Mouse (Mus musculus): ENCODE measurements at regions not wholly inside any gene's neighbourhood (a gene's known extent, or its start where the extent isn't known, plus 50 kb on each side); places are given as distances from the start of the nearest gene placed in this dataset.

DNA sequence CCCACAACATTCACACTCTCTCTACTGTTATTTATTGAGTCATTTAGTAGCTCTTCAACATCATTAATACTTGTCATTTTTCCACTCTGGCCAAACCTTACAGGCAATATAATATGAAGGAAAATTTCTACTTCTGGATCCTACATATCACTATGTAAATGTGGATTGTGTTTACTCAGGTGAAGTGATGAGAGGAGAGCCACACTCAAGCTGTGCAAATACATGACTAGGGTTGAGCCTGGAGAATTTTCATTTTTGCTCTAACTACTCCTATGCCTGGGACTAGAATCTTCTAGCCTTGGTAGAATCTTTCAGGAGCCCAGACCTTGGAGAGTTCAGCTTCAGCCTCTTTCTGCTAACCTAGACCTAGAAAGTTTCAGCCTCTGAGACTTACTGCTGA, 166.9 kb upstream of the Fam83b start:
- no peak for TF ChIP-seq MAFK (IDR thresholded peaks at IDR 0.05; ENCODE audit: insufficient read depth, low read depth, low read length)
- TF ChIP-seq ZNF384 (IDR thresholded peaks at IDR 0.05; ENCODE audit: low read depth, low read length): no peak
- no peak for TF ChIP-seq ZC3H11A (IDR thresholded peaks at IDR 0.05; ENCODE audit: borderline replicate concordance, low read depth, low read length)
